Mouse (Mus musculus): ENCODE measurements around the gene Usp37.
"Not testable (repeated sequence)": the region's sequence is repeated elsewhere in the genome, so short reads cannot be mapped to it uniquely, and the experiment has no call there.

Gene Usp37

DNA sequence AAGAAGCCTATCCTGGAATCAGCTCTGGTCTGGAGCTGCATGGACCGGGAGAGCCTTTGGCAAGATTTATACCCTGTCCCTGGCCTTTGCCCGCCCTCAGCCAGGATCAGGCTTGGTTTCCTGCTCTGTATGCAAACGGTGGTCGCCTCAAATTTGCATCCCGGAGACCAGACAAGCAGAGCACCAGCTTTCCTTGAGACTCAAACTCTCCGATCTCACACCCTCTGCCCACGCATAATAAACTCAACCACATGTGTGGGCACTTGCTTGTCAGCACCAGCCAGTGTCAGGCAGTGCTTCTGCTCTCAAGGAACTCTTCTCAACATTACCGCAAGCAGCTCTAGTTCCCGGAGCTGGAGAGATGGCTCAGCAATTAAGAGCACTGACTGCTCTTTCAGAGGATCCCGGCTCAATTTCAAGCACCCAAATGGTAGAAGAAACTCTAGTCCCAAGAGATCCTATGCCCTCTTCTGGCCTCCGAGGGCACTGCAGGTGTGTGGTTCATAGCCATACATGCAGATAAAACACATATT, 146.1 kb downstream of the Usp37 start:
- peak; percentile 80 for DNase-seq (ENCODE audit: extremely low read depth, low read depth)

DNA sequence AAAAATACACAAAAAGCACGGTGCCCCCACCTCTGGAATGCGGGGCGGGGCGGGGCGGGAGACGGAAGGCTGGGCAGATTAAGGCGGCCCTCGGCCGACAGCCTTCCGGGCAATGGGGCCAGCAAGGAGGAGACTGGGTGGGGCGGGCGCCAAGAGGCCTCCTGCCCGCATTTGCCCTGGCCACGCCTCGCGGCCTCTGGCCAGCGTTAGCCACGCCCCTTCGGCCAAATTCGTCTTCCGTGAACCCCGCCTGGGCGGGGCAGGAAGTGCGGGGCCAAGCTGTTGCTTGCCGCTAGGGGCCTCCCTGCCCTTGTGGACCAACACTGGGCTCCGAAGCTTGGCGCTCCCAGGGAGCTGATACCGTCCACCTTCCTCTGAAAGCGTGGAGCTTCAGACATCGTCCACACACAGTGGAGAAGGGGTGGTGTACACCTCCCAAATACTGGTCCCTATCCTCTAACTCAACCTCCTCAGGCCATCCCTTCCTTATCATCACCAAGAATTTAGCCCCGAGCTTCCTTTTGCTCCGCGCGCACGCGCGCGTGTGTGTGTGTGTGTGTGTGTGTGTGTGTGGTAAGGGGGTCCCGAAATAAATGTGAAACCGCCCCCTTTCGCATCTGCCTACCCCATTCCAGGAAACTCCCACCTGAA, 146.7 kb downstream of the Usp37 start:
- peak; percentile 80 for DNase-seq (ENCODE audit: extremely low read depth, low read depth)

DNA sequence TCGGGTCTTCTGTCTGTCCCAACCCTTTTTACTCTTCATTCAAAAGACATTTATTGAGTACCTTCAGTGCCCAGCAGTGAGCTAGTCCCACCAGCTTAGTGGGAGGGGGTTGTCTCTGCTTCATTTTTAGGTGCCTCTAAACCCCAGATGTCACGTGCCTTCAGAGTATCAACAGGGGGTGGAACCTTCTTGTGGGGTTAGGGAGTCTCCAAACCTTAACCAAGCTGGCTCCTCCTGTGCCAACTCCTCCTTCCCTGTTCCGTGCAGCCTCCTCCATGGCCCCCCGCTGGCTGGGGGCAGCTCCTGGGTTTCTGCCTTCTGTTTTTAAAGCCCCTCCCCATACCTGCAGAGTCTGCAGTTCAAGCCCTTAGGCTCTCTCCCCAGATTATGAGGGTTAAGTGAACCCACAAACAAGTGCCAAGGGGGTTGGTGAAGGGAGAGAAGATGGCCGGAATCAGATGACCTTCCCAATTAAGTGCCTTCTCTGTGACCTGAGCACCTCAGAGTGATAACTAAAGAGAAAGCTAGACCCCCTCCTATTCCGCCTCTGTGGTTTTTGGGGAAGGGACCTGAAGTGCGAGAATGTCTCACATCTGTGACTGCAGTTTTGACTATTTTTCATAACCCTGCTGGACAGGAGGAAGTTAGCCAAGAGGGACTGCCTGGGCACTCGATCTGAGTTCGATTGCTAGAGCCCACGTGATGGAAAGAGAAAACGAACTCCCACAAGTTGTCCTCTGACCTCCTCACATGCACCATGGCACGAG, 147.4 kb downstream of the Usp37 start:
- DNase-seq (ENCODE audit: extremely low read depth, low read depth): not testable (repeated sequence)

DNA sequence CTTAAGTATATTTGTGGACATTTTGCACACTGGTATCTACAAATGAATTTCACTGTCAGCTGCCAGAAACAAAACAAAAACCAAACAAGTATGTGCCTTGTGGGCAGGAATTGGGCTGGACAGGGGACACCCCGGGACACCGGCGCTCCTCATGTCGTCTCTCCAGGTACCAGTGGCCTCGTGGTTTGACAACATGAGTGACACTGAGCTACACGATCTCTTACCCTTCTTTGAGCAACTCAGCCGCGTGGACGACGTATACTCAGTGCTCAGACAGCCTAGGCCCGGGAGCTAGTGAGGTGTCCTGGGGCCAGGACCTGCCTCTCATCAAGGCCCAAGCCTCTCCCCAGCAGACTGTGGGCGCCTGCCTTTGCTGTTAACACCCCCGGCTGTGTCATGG, 148.8 kb downstream of the Usp37 start:
- DNase-seq (ENCODE audit: extremely low read depth, low read depth): no peak

DNA sequence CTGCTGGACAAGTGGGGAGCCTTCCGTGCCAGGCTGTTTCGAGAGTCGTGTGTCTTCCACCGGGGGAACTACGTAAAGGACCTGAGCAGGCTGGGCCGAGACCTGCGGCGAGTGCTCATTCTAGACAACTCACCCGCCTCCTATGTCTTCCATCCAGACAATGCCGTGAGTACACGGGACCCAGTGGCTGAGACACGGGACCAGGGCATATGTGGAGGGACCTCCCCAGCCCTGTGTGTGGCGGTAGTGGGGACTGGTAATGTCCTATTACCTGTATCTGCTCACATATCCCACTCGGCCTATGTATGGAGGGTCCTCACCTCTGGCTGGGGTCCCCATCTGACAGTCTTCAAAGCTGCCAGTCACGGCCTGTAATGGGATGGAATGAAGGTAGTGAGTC, 149.2 kb downstream of the Usp37 start:
- DNase-seq (ENCODE audit: extremely low read depth, low read depth): no peak

DNA sequence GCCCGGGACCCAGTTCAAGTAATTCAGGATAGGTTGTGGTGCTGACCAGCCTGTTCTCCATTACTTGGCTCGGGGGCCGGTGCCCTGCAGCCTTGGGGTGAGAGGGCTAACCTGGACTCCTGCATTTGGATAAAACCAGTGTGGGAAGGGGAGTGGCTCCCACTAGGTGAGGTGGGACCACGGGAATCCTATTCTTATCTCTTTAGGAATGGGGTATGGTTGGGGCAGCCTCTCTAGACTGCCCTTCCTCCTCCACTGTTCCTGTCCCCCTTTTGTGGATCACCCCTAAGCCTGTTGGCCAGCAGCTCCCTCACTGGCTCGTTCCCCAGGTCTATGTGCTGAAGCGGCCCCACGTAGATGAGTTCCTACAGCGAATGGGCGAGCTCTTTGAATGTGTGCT, 149.8 kb downstream of the Usp37 start:
- DNase-seq (ENCODE audit: extremely low read depth, low read depth): no peak

DNA sequence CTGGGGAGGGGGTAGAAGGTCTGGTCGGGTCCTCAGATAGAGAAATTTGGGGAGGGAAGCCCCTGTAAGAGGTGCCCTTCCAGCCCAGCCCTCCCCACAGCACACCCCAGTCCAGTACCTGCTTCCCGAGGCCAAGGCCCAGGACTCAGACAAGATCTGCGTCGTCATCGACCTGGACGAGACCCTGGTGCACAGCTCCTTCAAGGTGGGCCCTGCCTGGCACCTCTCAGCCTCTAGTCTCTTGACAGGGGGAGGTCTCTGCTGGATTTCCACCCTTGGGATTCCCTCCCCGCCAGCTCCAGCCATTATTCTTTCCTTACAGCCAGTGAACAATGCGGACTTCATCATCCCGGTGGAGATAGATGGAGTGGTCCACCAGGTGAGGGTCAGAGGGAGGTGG, 150.4 kb downstream of the Usp37 start:
- no peak for DNase-seq (ENCODE audit: extremely low read depth, low read depth)

DNA sequence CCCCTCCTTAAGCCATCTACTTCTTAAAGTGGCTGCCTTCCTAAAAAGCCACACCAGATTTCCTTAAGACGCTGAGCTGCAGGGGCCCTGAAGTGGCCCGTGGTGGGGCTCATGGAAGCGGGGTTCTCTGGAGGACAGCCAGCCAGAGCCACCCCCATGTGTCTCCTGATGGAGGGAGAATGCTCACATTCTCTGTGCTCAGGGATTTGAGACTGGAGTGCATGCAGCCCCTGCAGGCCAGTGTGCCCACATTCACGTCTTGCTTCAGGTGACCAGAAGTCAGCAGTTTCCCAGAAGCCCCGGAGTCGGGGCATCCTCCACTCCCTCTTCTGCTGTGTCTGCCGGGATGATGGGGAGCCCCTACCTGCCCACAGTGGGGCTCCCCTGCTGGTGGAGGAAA, 151.1 kb downstream of the Usp37 start:
- DNase-seq (ENCODE audit: extremely low read depth, low read depth): no peak

DNA sequence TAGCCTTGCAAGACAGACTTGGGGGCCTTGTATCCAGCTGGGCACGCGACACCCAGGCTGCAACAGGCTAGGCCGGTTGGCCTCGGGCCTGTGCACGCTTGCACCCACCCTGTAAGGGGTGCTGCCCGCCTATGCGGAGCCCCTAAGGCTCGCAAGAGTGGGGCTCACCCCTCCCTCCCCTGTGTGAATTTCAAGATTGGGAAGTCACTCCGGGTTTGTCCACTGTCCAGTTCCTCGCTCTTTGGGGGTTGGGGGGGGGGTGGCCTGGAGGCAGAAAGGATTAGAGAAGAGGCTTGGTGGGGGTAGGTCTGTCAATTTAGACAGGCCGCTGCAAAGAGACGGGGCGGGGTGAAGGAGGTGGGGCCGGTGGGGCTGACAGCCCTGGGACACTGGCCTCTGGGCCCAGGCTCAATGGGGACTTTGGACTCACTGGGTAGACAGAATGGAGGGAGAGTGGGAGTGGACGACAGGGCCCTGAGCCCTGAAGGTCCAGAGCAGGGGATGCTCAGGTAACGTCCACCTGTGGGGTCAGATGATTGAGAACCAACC, 151.6 kb downstream of the Usp37 start:
- DNase-seq (ENCODE audit: extremely low read depth, low read depth): no peak

DNA sequence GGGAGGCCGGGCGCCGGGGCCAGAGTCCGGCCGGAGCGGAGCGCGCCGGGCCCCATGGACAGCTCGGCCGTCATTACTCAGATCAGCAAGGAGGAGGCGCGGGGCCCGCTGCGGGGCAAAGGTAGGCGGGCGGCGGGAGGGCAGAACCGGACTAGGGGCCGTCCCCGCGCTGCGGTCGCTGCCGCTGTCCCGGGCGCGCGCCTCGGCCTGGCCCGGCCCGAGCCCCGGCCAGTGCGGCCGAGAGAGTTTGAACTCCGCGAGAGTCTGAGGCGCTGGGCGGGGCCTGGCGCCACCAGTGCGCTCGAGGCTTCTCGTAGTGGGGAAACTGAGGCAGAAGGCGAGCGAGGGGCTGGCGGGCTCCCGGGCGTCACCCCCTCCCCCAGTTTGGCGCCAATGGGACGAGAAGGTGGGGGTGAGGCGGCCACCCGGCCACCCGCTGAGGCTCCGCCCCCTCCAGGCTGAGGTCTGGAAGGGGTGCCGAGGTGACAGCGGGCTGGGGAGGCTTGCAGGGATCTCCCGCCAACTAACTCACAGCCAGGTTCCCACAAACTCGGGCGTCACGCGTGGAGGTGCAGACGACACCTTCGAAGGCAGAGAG, 152.1 kb downstream of the Usp37 start:
- DNase-seq (ENCODE audit: extremely low read depth, low read depth): no peak

DNA sequence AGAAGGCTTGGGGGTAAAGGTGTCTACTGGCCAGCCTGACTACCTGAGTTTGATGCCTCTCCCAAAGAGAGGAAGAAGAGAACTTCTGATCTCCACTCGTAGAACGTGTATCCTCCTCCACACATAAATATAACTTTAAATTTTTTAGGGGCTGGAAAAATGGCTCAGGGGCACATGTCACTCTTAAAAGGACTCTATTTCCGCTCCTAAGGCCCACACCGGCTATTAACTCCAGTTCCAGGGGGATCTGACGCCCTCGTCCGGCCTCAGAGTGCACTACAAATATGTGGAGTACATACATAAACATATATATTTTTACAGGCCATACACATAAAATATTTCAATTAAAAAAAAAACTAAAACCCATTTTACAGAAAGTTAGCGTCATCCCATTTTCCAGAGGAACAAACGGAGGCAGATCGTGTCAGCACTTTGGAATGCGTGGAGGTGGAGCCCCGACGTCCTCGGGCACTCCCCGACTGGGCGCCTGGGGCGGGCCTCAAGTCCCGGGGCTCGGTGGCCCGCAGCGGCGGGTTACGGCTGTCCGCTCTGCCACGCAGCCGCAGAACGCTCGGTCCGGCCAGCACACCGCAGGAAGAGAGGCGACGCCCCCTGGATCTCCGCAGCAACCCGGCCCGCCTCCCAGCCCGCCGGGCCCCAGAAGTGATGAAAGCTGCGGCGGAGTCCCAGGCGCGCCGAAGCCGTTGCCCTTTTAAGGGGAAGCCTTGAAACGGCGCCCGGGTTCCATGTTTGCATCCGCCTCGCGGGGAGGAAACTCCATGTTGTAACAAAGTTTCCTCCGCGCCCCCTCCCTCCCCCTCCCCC, 152.9 kb downstream of the Usp37 start, which contains the start of gene Ctdsp1:
Ctdsp1 (plus strand) TSS at position 586 of the 825 bp plus-strand sequence.
- no peak for DNase-seq (ENCODE audit: extremely low read depth, low read depth)

DNA sequence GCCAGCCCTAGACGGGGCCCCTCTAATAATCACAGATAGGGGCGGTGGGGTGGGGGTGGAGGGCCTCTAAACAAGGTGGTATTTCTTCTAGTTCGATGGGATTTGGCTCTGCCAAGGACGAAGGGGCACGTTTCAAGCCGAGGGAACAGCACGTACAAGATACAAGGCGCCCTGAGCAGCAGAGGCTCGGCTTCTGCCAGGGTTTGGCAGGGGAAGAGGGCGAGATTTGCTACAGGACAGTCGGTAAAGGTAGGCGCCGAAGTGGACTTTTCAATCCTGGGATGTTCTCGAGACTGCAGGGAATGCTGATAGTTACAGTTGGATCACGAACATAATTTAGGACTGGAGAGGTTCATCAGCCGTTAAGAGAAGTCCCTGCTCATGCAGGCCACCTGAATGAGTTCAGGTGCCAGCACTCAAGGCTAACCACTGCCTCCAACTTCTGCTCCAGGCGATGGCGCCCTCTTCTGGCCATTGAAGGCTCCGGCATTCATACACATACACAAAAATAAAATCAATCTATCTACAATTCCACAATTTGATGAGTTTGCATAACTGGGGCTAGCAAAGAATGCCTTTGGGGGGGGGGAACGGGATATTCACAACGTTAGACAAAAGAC, 153.7 kb downstream of the Usp37 start:
- DNase-seq (ENCODE audit: extremely low read depth, low read depth): no peak

DNA sequence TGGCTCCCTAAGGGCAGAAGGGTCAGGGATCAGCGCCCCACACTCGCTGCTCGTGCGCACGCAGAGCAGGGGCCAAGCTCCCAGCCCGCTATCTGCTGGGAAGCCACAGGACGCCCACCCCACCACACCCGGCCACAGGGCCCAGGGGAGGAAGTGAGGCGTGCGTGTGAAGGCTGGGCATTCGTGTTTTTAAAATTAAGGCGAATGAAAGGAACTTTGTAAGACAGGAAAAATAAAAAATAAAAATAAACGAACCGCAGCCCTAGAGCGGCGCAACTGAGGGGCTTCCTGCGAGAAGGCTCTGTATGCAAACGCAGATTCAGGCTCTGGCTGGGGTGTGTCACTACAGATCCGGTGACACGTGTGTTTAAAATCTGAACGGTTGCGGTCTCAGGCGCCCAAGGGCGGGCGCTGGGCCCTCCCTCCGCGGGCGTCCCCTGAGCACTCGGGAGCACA, 154.2 kb downstream of the Usp37 start:
- no peak for DNase-seq (ENCODE audit: extremely low read depth, low read depth)

DNA sequence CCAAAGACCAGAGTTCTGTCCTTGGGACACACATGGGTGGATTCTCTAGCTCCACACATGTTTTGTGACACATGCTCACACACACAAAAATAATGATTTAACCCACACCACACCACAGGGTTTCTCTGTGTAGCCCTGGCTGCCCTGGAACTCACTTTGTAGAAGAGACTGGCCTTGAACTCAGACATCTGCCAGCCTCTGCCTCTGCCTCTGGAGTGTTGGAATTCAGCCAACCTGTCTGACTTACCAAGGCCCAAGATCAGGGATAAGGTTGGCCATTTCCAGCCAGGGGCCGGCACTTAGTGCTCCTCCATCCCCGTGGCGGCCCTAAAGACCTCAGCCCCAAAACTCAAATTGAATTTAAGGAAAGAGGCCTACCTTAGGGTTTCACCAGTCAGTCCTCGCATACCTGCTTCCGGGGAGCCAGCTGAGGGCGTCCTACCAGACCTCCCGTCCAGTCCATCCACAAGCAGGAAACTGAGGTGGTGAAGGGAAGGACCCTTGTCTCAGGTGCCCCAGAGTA, 155.6 kb downstream of the Usp37 start:
- no peak for DNase-seq (ENCODE audit: extremely low read depth, low read depth)

DNA sequence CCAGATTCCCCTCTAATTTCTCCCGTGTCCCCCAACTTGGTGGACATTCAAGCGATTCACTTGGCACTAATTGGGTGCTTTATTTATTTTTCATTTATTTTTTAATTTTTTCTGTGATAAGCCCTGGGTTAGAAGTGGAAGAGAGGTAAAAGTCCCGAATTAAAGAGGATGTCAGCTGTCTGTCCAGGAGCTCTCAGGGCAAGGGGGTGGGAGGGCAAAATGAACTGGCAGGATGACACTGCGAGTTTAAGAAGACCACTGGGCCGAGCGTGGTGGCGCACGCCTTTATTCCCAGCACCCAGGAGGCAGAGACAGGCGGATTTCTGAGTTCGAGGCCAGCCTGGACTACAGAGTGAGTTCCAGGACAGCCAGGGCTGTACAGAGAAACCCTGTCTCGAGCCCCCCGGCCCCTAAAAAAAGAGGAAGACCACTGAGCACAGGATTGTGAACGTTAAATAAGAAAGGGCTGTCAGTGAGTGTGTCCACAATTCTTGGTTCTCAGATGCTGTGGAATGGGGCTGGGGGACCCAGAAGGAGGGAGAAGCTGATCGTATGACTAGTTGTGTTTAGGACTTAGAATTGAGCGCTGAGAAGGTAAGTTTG, 156.6 kb downstream of the Usp37 start:
- no peak for DNase-seq (ENCODE audit: extremely low read depth, low read depth)

DNA sequence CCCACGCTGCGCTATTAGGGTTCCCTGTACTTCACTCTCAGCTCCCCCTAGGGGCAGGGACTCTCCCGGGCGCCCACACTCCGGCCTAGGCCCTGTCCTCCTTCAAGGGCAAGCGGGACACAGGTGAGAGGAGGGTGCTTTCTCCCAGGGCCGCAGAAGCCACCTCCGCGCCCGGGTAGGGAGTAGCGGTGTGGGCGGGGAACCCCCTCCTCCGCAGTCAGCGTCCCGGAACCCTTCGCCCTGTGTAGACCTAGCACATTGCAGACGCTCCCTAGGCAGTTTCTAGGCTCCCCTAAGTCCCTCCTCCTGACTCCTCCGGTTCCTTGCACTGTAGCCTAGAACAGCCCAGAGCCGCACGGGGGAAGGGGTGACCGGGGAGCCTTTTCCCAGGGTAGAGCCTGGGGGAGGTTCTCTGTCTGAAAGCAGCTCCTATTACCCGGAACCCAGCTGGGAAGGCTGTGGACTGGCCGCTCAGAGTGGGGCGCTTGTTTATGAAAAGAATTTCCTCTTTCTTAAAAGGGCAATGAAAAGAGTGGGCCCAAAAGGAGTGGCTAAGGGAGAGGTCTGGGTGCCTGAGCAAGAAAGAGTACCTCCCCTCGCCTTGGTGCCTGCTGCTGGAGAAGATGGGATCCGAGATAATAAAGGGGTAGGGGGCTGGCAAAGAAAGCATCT, 157.2 kb downstream of the Usp37 start:
- DNase-seq (ENCODE audit: extremely low read depth, low read depth): peak; percentile 94

DNA sequence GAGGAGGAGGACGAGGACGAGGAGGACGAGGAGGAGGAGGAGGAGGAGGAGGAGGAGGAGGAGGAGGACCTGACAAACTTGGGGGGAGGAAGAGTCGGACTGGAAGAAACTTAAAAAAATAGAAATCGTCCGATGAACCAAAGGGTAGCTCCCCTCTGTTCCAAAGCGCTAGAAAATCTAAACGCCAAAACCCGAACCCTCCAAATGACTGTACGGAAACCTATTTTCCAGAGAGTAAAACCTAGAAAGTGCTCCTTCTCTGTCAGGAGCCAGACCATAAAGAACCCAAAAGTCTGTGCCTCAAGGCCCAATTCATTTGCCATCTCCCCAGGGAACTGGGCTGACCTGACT, 157.7 kb downstream of the Usp37 start:
- DNase-seq (ENCODE audit: extremely low read depth, low read depth): no peak

DNA sequence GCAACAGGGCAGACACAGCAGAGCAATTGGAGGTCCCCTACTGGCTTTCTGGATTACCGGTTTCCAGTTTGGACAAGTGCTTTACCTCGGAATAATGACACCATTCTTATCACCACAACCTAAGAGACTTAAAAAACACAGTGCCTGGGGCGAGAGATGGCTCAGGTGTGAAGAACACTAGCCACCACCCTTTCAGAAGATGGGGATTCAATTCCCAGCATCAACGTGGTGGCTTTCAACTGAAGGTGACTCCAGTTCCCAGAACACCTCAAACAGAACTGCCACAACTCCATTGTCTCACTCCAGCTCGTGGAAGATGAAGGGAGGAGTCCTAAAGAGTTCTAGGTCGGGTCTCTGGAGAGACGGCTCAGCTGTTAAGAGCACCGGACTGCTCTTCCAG, 158.6 kb downstream of the Usp37 start:
- DNase-seq (ENCODE audit: extremely low read depth, low read depth): no peak

Measured in MEL-GATA-1-ER (cell line).